Mouse (Mus musculus): Measurements from ENCODE around the gene Scube2. TPM values are rescaled to one million over a fixed set of nuclear protein-coding genes. Genes with fewer than 3 reads are reported as not detected.

Scube2 gene
- polyA plus RNA-seq, 3 experiments from 2014 or later = not detected

- no peak for ATAC-seq
These were observed 69.9 kb downstream of the Scube2 start for GRCm38 (mm10) chr7:109795564-109795963.

GRCm38 (mm10) chr7:109794556-109794955 is 70.9 kb downstream of the Scube2 start:
- ATAC-seq = no peak

- ATAC-seq = peak; percentile 75
These were observed 72.7 kb downstream of the Scube2 start for GRCm38 (mm10) chr7:109792759-109793158.

GRCm38 (mm10) chr7:109790818-109791217 is 74.7 kb downstream of the Scube2 start:
- no peak for ATAC-seq

- no peak for ATAC-seq
These were observed 77.6 kb downstream of the Scube2 start for GRCm38 (mm10) chr7:109787860-109788259.

- ATAC-seq = no peak
These were observed 82.2 kb downstream of the Scube2 start for GRCm38 (mm10) chr7:109783281-109783680.

- peak; percentile 75 for ATAC-seq
These were observed 83.8 kb downstream of the Scube2 start, which contains the start of gene Nrip3 for GRCm38 (mm10) chr7:109781470-109782203. Gene Nrip3 (minus strand): TSS chr7:109782025.

GRCm38 (mm10) chr7:109781087-109781469 is 84.4 kb downstream of the Scube2 start:
- peak; percentile 47 for ATAC-seq

- ATAC-seq = no peak
These were observed 93.2 kb downstream of the Scube2 start for GRCm38 (mm10) chr7:109772251-109772650.

- no peak for ATAC-seq
These were observed 96.6 kb downstream of the Scube2 start for GRCm38 (mm10) chr7:109768699-109769383.

- ATAC-seq = no peak
These were observed 97.7 kb downstream of the Scube2 start for GRCm38 (mm10) chr7:109767575-109768350.

GRCm38 (mm10) chr7:109764009-109764408 is 101.5 kb downstream of the Scube2 start:
- no peak for ATAC-seq

- no peak for ATAC-seq
These were observed 109.2 kb downstream of the Scube2 start for GRCm38 (mm10) chr7:109756291-109756690.

GRCm38 (mm10) chr7:109754034-109754433 is 111.4 kb downstream of the Scube2 start:
- no peak for ATAC-seq

- peak; percentile 91 for ATAC-seq
These were observed 113.2 kb downstream of the Scube2 start, which contains the start of gene Tmem9b for GRCm38 (mm10) chr7:109752008-109752925. Gene Tmem9b (minus strand): TSS chr7:109752875.

- ATAC-seq = peak; percentile 29
These were observed 114.0 kb downstream of the Scube2 start for GRCm38 (mm10) chr7:109751427-109752007.

Other genes with a start within 250 kb of the Scube2 start
- gene St5, start 162.1 kb downstream of the Scube2 start, polyA plus RNA-seq (2017; shearing (Covaris generic)) = under 1 TPM; 0.36 to 0.90 (median 0.47) TPM
- 10 to 100 TPM; 27.1 to 43.4 (median 31.9) TPM for gene Akip1, start 162.0 kb downstream of the Scube2 start, polyA plus RNA-seq (2017; shearing (Covaris generic))
- gene BC051019, start 141.8 kb downstream of the Scube2 start, polyA plus RNA-seq (2017; shearing (Covaris generic)) = under 1 TPM in 1 of 3 experiments, not detected in 2; 0.27 TPM
- under 1 TPM in 1 of 3 experiments, not detected in 2; 0.83 TPM for gene Ascl3, start 134.0 kb downstream of the Scube2 start, polyA plus RNA-seq (2017; shearing (Covaris generic))
- gene Tmem9b, start 112.8 kb downstream of the Scube2 start, polyA plus RNA-seq (2017; shearing (Covaris generic)) = 100 to 1,000 TPM; 103 to 142 (median 121) TPM
- gene Nrip3, start 83.7 kb downstream of the Scube2 start, polyA plus RNA-seq (2017; shearing (Covaris generic)) = under 1 TPM; 0.11 to 0.98 (median 0.74) TPM
- gene Dennd5a, start 94.8 kb upstream of the Scube2 start, polyA plus RNA-seq (2017; shearing (Covaris generic)) = 10 to 100 TPM; 24.7 to 27.5 (median 27.2) TPM
- gene Tmem41b, start 121.2 kb upstream of the Scube2 start, polyA plus RNA-seq (2017; shearing (Covaris generic)) = 10 to 100 TPM; 32.8 to 38.3 (median 38.2) TPM
- gene Ipo7, start 152.6 kb upstream of the Scube2 start, polyA plus RNA-seq (2017; shearing (Covaris generic)) = 10 to 100 TPM; 23.6 to 44.6 (median 26.4) TPM
- gene Zfp143, start 195.5 kb upstream of the Scube2 start, polyA plus RNA-seq (2017; shearing (Covaris generic)) = 10 to 100 TPM; 35.4 to 48.6 (median 43.5) TPM